Mouse (Mus musculus) liver, embryonic 14.5 days (tissue): ENCODE results near the gene Gzmm. TPM values are rescaled to one million over a fixed set of nuclear protein-coding genes. Genes with fewer than 3 reads are reported as not detected.

Source experiments
- ATAC-seq: fragments of 200-750 bp; cut with Nextera tagmentation; 2 replicates; pipeline ENCODE4 v1.8.0; 2017; ENCODE audit warnings: moderate number of reproducible peaks, mild to moderate bottlenecking, moderate library complexity; ENCODE audit not compliant: insufficient read depth
- DNase-seq, 3 experiments: peaks; one replicate each; pipeline ENCODE4 v3.0.0-alpha.2; 2012 to 2013; ENCODE audit warnings: low read depth in 3 of 3, low spot score in 3 of 3
- H3K27ac ChIP-seq: fragments of 300-500 bp; sonication (generic); 2 replicates; pipeline ENCODE4 v1.5.1; 2014; ENCODE audit warnings: moderate library complexity, mild to moderate bottlenecking, control low read depth, inconsistent platforms
- H3K27me3 ChIP-seq: fragments of 300-500 bp; sonication (generic); 2 replicates; pipeline ENCODE4 v1.6.1; 2014; ENCODE audit warnings: mild to moderate bottlenecking, low read length, moderate library complexity; ENCODE audit not compliant: control insufficient read depth, insufficient read depth
- H3K36me3 ChIP-seq: fragments of 300-500 bp; sonication (generic); replicated peaks from 2 replicates; pipeline ENCODE4 v1.6.1; 2014; ENCODE audit warnings: low read depth; ENCODE audit not compliant: control insufficient read depth, insufficient read depth
- H3K4me1 ChIP-seq, 2 experiments: fragments of 200-500 bp in 1 of 2; fragments of 300-500 bp in 1 of 2; sonication (generic) in 1 of 2; replicated peaks; 2 replicates each; pipeline ENCODE4 v1.6.1; 2012 to 2014; ENCODE audit warnings: antibody characterized with exemption in 1 of 2, inconsistent platforms in 1 of 2, low read length in 1 of 2; ENCODE audit not compliant: control insufficient read depth in 2 of 2, insufficient read depth in 2 of 2
- H3K4me2 ChIP-seq: fragments of 300-500 bp; sonication (generic); 2 replicates; pipeline ENCODE4 v1.6.1; 2014; ENCODE audit warnings: low read depth, mild to moderate bottlenecking, control low read depth, moderate library complexity
- H3K4me3 ChIP-seq, 2 experiments: fragments of 200-500 bp in 1 of 2; fragments of 300-500 bp in 1 of 2; sonication (generic) in 1 of 2; 2 replicates each; pipeline ENCODE4 v1.5.1; 2012 to 2014; ENCODE audit warnings: low read depth in 2 of 2, low read length in 2 of 2, mild to moderate bottlenecking in 2 of 2, control low read depth in 1 of 2, inconsistent platforms in 1 of 2, moderate library complexity in 1 of 2; ENCODE audit not compliant: insufficient read depth in 1 of 2
- H3K9ac ChIP-seq: fragments of 300-500 bp; sonication (generic); replicated peaks from 2 replicates; pipeline ENCODE4 v1.6.1; 2014; ENCODE audit warnings: mild to moderate bottlenecking, control low read depth, moderate library complexity
- H3K9me3 ChIP-seq: fragments of 300-500 bp; sonication (generic); 2 replicates; pipeline ENCODE4 v1.6.1; 2016; ENCODE audit warnings: low read length, mixed read lengths; ENCODE audit not compliant: control insufficient read depth
- CTCF ChIP-seq: IDR thresholded peaks from 2 replicates; pipeline ENCODE4 v1.5.1; 2016; ENCODE audit warnings: antibody characterized with exemption, low read depth, control low read depth
- EP300 ChIP-seq: IDR thresholded peaks from 2 replicates; pipeline ENCODE4 v1.6.1; 2016; ENCODE audit warnings: antibody characterized with exemption, low read depth
- WGBS: fragments of 180-500 bp; shearing (Covaris S2); extraction: QIAGEN DNeasy Blood & Tissue Kit; methylation state at CpG from one replicate; pipeline ENCODE4 v1.1.7; 2014; ENCODE audit not compliant: insufficient replicate concordance; 5-methylcytosine and 5-hydroxymethylcytosine counted together
- polyA plus RNA-seq, 2 experiments: library from polyadenylated mRNA; depleted of rRNA in 1 of 2; stranded (reverse) in 1 of 2; unstranded in 1 of 2; fragments of >200 nt; fragmentation: Nextera tagmentation in 1 of 2; extraction: Ambion mirVana in 1 of 2; gene quantifications; 2 replicates each; pipeline versions ENCODE4 v1.2.1 to v1.2.3; 2012 to 2014

Gzmm gene
- polyA plus RNA-seq, 2 experiments: 0.13 TPM; not detected in 1

GRCm38 (mm10) chr10:79670071-79670888 is 18.5 kb upstream of the Gzmm start:
- H3K9me3 ChIP-seq: no peaks in the 10 kb centered on the region
- DNase-seq (no peak), ATAC-seq (peak; percentile 17; the same call in 1 of the 2 replicates)
- H3K36me3 ChIP-seq: no peaks in the 10 kb centered on the region
- 28% methylated on average over 15 of the region's 15 CpGs for WGBS
- H3K27ac ChIP-seq: no peak overlapping the region
- TF ChIP-seq CTCF: 0 out of 2 replicates have a peak, but pooled peaks have one; percentile 5
- no peak for TF ChIP-seq EP300
- peak overlapping the region; percentile 92 for H3K4me2 ChIP-seq
- H3K4me1 ChIP-seq: peaks cover 6 to 11% of the 10 kb centered on the region in 2 experiments
- peak overlapping the region; percentile 80 for H3K9ac ChIP-seq
- H3K4me3 ChIP-seq: peak overlapping the region; percentile 81 to 87
- H3K27me3 ChIP-seq: no peaks in the 10 kb centered on the region

- Histone ChIP-seq H3K36me3 (no peaks in the 10 kb centered on the region), H3K27ac (no peak overlapping the region), H3K9me3 (no peaks in the 10 kb centered on the region), H3K4me1 (peaks cover 6 to 11% of the 10 kb centered on the region in 2 experiments), H3K27me3 (no peaks in the 10 kb centered on the region), H3K9ac (no peak overlapping the region), H3K4me3 (no peak overlapping the region), H3K4me2 (no peak overlapping the region)
- ATAC-seq: no peak
- WGBS: 67% methylated on average over 6 of the region's 6 CpGs
- DNase-seq: no peak
- TF ChIP-seq EP300 (no peak), CTCF (no peak)
Observed at GRCm38 (mm10) chr10:79671396-79672087, 17.3 kb upstream of the Gzmm start.

GRCm38 (mm10) chr10:79672088-79672455 is 16.7 kb upstream of the Gzmm start:
- Histone ChIP-seq H3K4me2 (no peak overlapping the region), H3K27me3 (no peaks in the 10 kb centered on the region), H3K4me3 (no peak overlapping the region), H3K4me1 (peaks cover 6 to 11% of the 10 kb centered on the region in 2 experiments), H3K36me3 (no peaks in the 10 kb centered on the region), H3K9ac (no peak overlapping the region), H3K9me3 (no peaks in the 10 kb centered on the region), H3K27ac (no peak overlapping the region)
- no peak for ATAC-seq
- 0 out of 2 replicates have a peak, but pooled peaks have one; percentile 18 for TF ChIP-seq CTCF
- no peak for TF ChIP-seq EP300
- 66% methylated on average over 3 of the region's 3 CpGs for WGBS
- no peak for DNase-seq

- no peak for TF ChIP-seq CTCF
- TF ChIP-seq EP300: 0 out of 2 replicates have a peak, but pooled peaks have one; percentile 7
Observed at GRCm38 (mm10) chr10:79673054-79673453, 15.8 kb upstream of the Gzmm start.

GRCm38 (mm10) chr10:79675346-79676035 is 13.3 kb upstream of the Gzmm start:
- H3K36me3 ChIP-seq: no peaks in the 10 kb centered on the region
- TF ChIP-seq EP300: no peak
- TF ChIP-seq CTCF: no peak
- no peaks in the 10 kb centered on the region for H3K9me3 ChIP-seq
- no peak overlapping the region for H3K9ac ChIP-seq
- ATAC-seq (no peak), DNase-seq (no peak)
- peaks cover 4 to 5% of the 10 kb centered on the region in 2 experiments for H3K4me1 ChIP-seq
- no peak overlapping the region for H3K4me2 ChIP-seq
- 59% methylated on average over 44 of the region's 44 CpGs for WGBS
- no peak overlapping the region for H3K27ac ChIP-seq
- no peak overlapping the region for H3K4me3 ChIP-seq
- H3K27me3 ChIP-seq: no peaks in the 10 kb centered on the region

More at GRCm38 (mm10) chr10:79673054-79673453, 15.8 kb upstream of the Gzmm start:
- H3K36me3 ChIP-seq: no peaks in the 10 kb centered on the region
- no peak overlapping the region for H3K27ac ChIP-seq
- no peaks in the 10 kb centered on the region for H3K9me3 ChIP-seq
- no peak overlapping the region for H3K9ac ChIP-seq
- H3K27me3 ChIP-seq: no peaks in the 10 kb centered on the region
- ATAC-seq (no peak), DNase-seq (no peak)
- H3K4me1 ChIP-seq: peaks cover 6 to 11% of the 10 kb centered on the region in 2 experiments
- WGBS: 68% methylated on average over 3 of the region's 3 CpGs
- H3K4me2 ChIP-seq: no peak overlapping the region
- H3K4me3 ChIP-seq: no peak overlapping the region
